Mouse (Mus musculus): Measurements from ENCODE around the gene Vmn2r78. TPM values are rescaled to one million over a fixed set of nuclear protein-coding genes. Genes with fewer than 3 reads are reported as not detected.
"Not testable (repeated sequence)": the region's sequence is repeated elsewhere in the genome, so short reads cannot be mapped to it uniquely, and the experiment has no call there.

The Vmn2r78 gene
- polyA plus RNA-seq (2014; fragmentation: Nextera tagmentation; extraction: Ambion mirVana) = not detected in 2 replicates

GRCm38 (mm10) chr7:86914794-86915193 is at the start of gene Vmn2r78:
Vmn2r78 (plus strand) TSS chr7:86915094.
- 71% methylated on average over 2 of the region's 2 CpGs for WGBS (ENCODE audit: insufficient replicate concordance)
- H3K9ac ChIP-seq (ENCODE audit: low read depth, low read length); H3K4me1 ChIP-seq (ENCODE audit: control insufficient read depth, insufficient read depth, low read length); ATAC-seq (replicated peaks; ENCODE audit: insufficient number of reproducible peaks, low FRiP score, low TSS enrichment); H3K4me3 ChIP-seq (ENCODE audit: low read depth, low read length); H3K27me3 ChIP-seq (ENCODE audit: control insufficient read depth, insufficient read depth, low read length); H3K36me3 ChIP-seq (ENCODE audit: control insufficient read depth, insufficient read depth, low read length); H3K4me2 ChIP-seq; H3K9me3 ChIP-seq (replicated peaks; ENCODE audit: control insufficient read depth, low read length); H3K27ac ChIP-seq (ENCODE audit: low read depth, low read length): not testable (repeated sequence)

DNA sequence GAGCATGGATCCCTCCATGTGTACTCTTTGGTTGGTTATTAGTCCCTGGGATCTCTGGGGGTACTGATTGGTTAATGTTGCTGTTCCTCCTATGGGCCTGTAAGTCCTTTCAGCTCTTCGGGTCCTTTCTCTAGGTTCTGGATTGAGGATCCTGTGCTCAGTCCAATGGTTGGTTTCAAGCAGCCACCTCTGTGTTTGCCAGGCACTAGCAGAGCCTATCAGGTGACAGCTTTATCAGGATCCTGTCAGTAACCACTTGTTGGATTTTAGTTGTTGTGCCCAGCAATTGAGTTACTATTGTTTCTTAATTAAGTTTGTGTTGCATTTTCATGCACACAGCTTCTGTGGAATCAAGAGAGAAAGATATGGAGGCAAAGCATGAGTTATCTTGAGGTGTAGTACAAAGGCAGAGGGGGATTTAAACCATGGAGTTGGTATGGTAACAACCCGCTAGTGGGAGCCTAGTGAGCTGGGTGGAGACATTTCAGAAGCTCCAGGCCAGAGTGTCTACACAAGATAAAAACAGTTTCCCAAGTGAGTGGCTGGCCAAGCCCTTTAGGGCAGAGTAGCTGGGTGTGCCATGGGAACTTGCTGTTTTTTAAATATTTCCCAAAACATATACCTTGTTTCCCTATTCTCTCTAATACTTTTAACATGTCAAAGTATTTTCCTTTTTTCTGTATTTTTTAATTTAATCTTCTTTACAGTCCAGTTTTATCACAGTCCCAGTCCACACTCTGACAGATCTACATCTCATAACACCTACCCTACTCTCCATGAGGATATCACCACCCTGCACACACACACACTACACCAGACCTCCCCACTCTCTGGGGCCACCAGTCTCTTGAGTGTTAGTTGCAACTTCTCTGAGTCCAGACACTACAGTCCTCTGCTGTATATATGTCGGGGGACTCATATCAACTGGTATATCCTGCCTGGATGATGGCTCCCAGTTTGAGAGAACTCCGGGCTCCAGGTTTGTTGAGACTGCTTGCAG is 25.1 kb upstream of the Vmn2r78 start:
- no peak overlapping the region for H3K27ac ChIP-seq (ENCODE audit: low read depth, low read length)
- no peaks in the 10 kb centered on the region for H3K27me3 ChIP-seq (ENCODE audit: control insufficient read depth, insufficient read depth, low read length)
- no peaks in the 10 kb centered on the region for H3K9me3 ChIP-seq (replicated peaks; ENCODE audit: control insufficient read depth, low read length)
- ATAC-seq (replicated peaks; ENCODE audit: insufficient number of reproducible peaks, low FRiP score, low TSS enrichment) = no peak
- WGBS (ENCODE audit: insufficient replicate concordance) = 72% methylated on average over 4 of the region's 4 CpGs
- no peak overlapping the region for H3K9ac ChIP-seq (ENCODE audit: low read depth, low read length)
- H3K36me3 ChIP-seq (ENCODE audit: control insufficient read depth, insufficient read depth, low read length) = no peaks in the 10 kb centered on the region
- no peak overlapping the region for H3K4me3 ChIP-seq (ENCODE audit: low read depth, low read length)
- H3K4me1 ChIP-seq (ENCODE audit: control insufficient read depth, insufficient read depth, low read length) = no peaks in the 10 kb centered on the region
- no peak overlapping the region for H3K4me2 ChIP-seq

DNA sequence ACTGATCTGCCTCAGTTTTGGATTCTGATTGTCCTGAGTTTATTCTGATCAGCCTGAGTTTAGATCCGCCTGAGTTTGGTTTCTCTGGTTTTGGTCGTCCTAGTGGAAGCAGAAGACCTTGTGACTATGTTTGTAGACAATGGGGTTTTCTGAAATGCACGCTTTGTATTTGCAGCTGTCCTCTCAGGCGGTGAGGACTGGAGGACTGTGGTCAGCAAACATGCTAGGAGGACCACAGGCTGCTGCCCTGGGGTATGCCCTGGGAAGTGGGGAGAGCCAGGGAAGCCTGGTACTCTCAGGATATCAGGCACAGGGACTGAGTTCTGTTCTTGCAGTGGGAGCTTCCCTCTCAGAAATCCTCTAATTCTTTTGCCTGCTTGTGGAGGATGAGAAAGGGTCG is 22.4 kb downstream of the Vmn2r78 start:
- Histone ChIP-seq H3K4me1 (ENCODE audit: control insufficient read depth, insufficient read depth, low read length) (no peaks in the 10 kb centered on the region), H3K9me3 (replicated peaks; ENCODE audit: control insufficient read depth, low read length) (no peaks in the 10 kb centered on the region), H3K9ac (ENCODE audit: low read depth, low read length) (no peak overlapping the region), H3K36me3 (ENCODE audit: control insufficient read depth, insufficient read depth, low read length) (no peaks in the 10 kb centered on the region), H3K4me2 (no peak overlapping the region), H3K27ac (ENCODE audit: low read depth, low read length) (no peak overlapping the region), H3K4me3 (ENCODE audit: low read depth, low read length) (no peak overlapping the region), H3K27me3 (ENCODE audit: control insufficient read depth, insufficient read depth, low read length) (no peaks in the 10 kb centered on the region)
- ATAC-seq (replicated peaks; ENCODE audit: insufficient number of reproducible peaks, low FRiP score, low TSS enrichment) = no peak
- WGBS (ENCODE audit: insufficient replicate concordance) = 72% methylated on average over 5 of the region's 5 CpGs

GRCm38 (mm10) chr7:86994700-86995099 is 79.8 kb downstream of the Vmn2r78 start:
- no peaks in the 10 kb centered on the region for H3K27me3 ChIP-seq (ENCODE audit: control insufficient read depth, insufficient read depth, low read length)
- no peak overlapping the region for H3K9ac ChIP-seq (ENCODE audit: low read depth, low read length)
- no peak overlapping the region for H3K4me2 ChIP-seq
- 44% methylated on average over 1 of the region's 1 CpGs for WGBS (ENCODE audit: insufficient replicate concordance)
- no peak overlapping the region for H3K4me3 ChIP-seq (ENCODE audit: low read depth, low read length)
- ATAC-seq (replicated peaks; ENCODE audit: insufficient number of reproducible peaks, low FRiP score, low TSS enrichment) = no peak
- no peaks in the 10 kb centered on the region for H3K9me3 ChIP-seq (replicated peaks; ENCODE audit: control insufficient read depth, low read length)
- H3K36me3 ChIP-seq (ENCODE audit: control insufficient read depth, insufficient read depth, low read length) = no peaks in the 10 kb centered on the region
- no peak overlapping the region for H3K27ac ChIP-seq (ENCODE audit: low read depth, low read length)
- no peaks in the 10 kb centered on the region for H3K4me1 ChIP-seq (ENCODE audit: control insufficient read depth, insufficient read depth, low read length)

DNA sequence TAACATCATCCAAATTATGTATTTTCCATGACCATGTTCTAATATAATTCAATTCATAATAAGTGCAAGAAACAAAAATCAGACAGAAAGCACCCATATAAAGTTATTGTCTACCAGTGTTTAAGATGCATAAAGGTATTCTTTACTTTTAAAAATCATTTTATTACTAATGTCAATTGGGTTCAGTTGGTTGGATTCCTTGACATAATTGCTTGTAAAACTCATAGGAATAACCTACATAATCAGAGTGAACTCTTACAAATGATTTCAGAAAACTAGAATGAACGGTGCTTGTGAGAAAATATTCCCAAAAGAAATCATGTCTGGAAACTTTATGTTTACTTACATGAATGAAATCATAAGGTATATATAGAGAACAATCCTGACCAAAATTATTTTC is 80.9 kb downstream of the Vmn2r78 start, which contains the start of gene Vmn2r79:
Gene Vmn2r79, plus strand, starts transcription at position 301 of the 400 bp plus-strand sequence.
- 73% methylated on average over 1 of the region's 1 CpGs for WGBS (ENCODE audit: insufficient replicate concordance)
- H3K4me3 ChIP-seq (ENCODE audit: low read depth, low read length); ATAC-seq (replicated peaks; ENCODE audit: insufficient number of reproducible peaks, low FRiP score, low TSS enrichment): not testable (repeated sequence)

More for the DNA sequence above, 80.9 kb downstream of the Vmn2r78 start, which contains the start of gene Vmn2r79:
- H3K4me1 ChIP-seq (ENCODE audit: control insufficient read depth, insufficient read depth, low read length); H3K9ac ChIP-seq (ENCODE audit: low read depth, low read length); H3K36me3 ChIP-seq (ENCODE audit: control insufficient read depth, insufficient read depth, low read length); H3K27me3 ChIP-seq (ENCODE audit: control insufficient read depth, insufficient read depth, low read length); H3K9me3 ChIP-seq (replicated peaks; ENCODE audit: control insufficient read depth, low read length); H3K4me2 ChIP-seq; H3K27ac ChIP-seq (ENCODE audit: low read depth, low read length): not testable (repeated sequence)

Other genes with a start within 250 kb of the Vmn2r78 start
- not detected in 2 replicates for gene Olfr292, start 226.8 kb upstream of the Vmn2r78 start, polyA plus RNA-seq (2014; fragmentation: Nextera tagmentation; extraction: Ambion mirVana)
- not detected in 2 replicates for gene Folh1, start 139.2 kb upstream of the Vmn2r78 start, polyA plus RNA-seq (2014; fragmentation: Nextera tagmentation; extraction: Ambion mirVana)
- not detected in 2 replicates for gene Vmn2r77, start 120.1 kb upstream of the Vmn2r78 start, polyA plus RNA-seq (2014; fragmentation: Nextera tagmentation; extraction: Ambion mirVana)
- gene Vmn2r79, start 81.0 kb downstream of the Vmn2r78 start, polyA plus RNA-seq (2014; fragmentation: Nextera tagmentation; extraction: Ambion mirVana) = not detected in 2 replicates